Comparison of ENCODE assay signal across 39 mouse cellular contexts in the genomic region with DNA sequence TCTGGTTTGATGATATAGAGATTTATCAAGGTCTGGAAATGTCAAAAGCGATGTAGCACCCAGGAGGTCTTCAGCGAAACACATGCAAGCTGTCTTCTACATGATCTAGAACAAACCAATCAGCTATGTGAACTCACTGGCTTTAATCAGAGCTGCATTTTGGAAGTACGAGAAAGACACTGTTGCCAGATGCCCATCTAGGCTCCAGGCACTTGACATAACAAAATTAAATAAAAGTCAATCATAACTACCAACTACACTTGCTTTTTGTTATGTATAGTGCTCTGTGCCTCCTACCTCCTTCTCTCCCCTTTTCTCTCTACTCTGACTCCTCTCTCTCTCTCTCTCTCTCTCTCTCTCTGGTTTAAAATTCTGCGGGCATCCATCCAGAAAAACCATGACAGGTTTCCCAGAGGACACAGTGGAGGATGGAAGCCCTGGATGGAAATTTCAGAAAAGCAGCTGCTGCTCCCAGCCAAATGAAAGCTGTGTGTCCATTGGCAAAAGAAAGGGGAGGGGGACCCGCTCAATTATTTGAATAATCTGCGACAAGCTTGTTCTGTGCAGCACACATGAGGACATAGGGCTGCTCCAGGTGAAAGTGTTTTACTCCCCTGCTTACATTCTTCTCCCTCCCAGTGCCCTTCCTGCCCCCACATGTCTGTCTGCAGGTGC. TPM values are rescaled to one million over a fixed set of nuclear protein-coding genes. Genes with fewer than 3 reads are reported as not detected.
DNase-seq lines count a peak whose midpoint lies in the region; ATAC-seq and TF ChIP-seq lines count a peak whose summit lies in the region.
"Had no signal": no experiment of that assay in that cellular context is flagged by ENCODE, and none has a peak within 500 bp of the region (broad histone marks: within the 10 kb centered on the region; RNA-seq: fewer than 3 reads in every experiment).

No protein-coding gene starts in this region.

- H3K4me2 ChIP-seq in forebrain, embryonic 12.5 days = peak overlapping the region; percentile 74
- no peak overlapping the region for H3K4me2 ChIP-seq in forebrain, postnatal 0 days (ENCODE audit: low read depth)
- H3K4me2 ChIP-seq in midbrain, embryonic 14.5 days (ENCODE audit: low read length) = no peak overlapping the region
- no peak overlapping the region for H3K4me2 ChIP-seq in midbrain, embryonic 15.5 days
- peak overlapping the region; percentile 77; the same call in 1 of the 2 replicates for H3K4me2 ChIP-seq in forebrain, embryonic 13.5 days
- H3K4me2 ChIP-seq: heart, embryonic 13.5 days; limb, embryonic 15.5 days; midbrain, embryonic 12.5 days; neural tube, embryonic 12.5 days had no signal

- no peak overlapping the region for H3K9ac ChIP-seq in forebrain, embryonic 12.5 days
- H3K9ac ChIP-seq in forebrain, postnatal 0 days = no peak overlapping the region
- no peak overlapping the region for H3K9ac ChIP-seq in midbrain, embryonic 14.5 days (replicated peaks; ENCODE audit: low read length)
- H3K9ac ChIP-seq in midbrain, embryonic 15.5 days = no peak overlapping the region
- no peak overlapping the region for H3K9ac ChIP-seq in forebrain, embryonic 13.5 days
- H3K9ac ChIP-seq: heart, embryonic 13.5 days; limb, embryonic 15.5 days; liver, embryonic 14.5 days; midbrain, embryonic 12.5 days; neural tube, embryonic 12.5 days had no signal

- H3K4me3 ChIP-seq in forebrain, embryonic 12.5 days (replicated peaks) = no peak overlapping the region
- no peak overlapping the region for H3K4me3 ChIP-seq in forebrain, postnatal 0 days (ENCODE audit: low read depth, low read length)
- H3K4me3 ChIP-seq in midbrain, embryonic 14.5 days (replicated peaks; ENCODE audit: low read depth, low read length) = no peak overlapping the region
- H3K4me3 ChIP-seq in midbrain, embryonic 15.5 days = no peak overlapping the region
- H3K4me3 ChIP-seq in forebrain, embryonic 13.5 days = no peak overlapping the region
- H3K4me3 ChIP-seq: erythroblast, embryonic 14.5 days; gastrocnemius, adult 2 months; heart, embryonic 13.5 days; limb, embryonic 10.5 days; limb, embryonic 15.5 days; midbrain, embryonic 12.5 days; myocyte; neural tube, embryonic 12.5 days had no signal

- H3K27me3 ChIP-seq in forebrain, embryonic 12.5 days = peaks cover 91% of the 10 kb centered on the region
- peaks cover 41% of the 10 kb centered on the region for H3K27me3 ChIP-seq in forebrain, postnatal 0 days (ENCODE audit: insufficient read depth, low read length)
- H3K27me3 ChIP-seq in midbrain, embryonic 14.5 days (ENCODE audit: control insufficient read depth, insufficient read depth, low read length) = peaks cover 88% of the 10 kb centered on the region
- H3K27me3 ChIP-seq in midbrain, embryonic 15.5 days (replicated peaks) = peaks cover 82% of the 10 kb centered on the region
- peaks cover 89% of the 10 kb centered on the region for H3K27me3 ChIP-seq in forebrain, embryonic 13.5 days

- no peaks in the 10 kb centered on the region for H3K9me3 ChIP-seq in forebrain, embryonic 12.5 days
- no peaks in the 10 kb centered on the region for H3K9me3 ChIP-seq in forebrain, postnatal 0 days (ENCODE audit: low read length)
- H3K9me3 ChIP-seq in midbrain, embryonic 14.5 days (ENCODE audit: control insufficient read depth, low read length) = no peaks in the 10 kb centered on the region
- no peaks in the 10 kb centered on the region for H3K9me3 ChIP-seq in midbrain, embryonic 15.5 days
- no peaks in the 10 kb centered on the region for H3K9me3 ChIP-seq in forebrain, embryonic 13.5 days (replicated peaks)
- H3K9me3 ChIP-seq: heart, embryonic 13.5 days; limb, embryonic 10.5 days; limb, embryonic 15.5 days; midbrain, embryonic 12.5 days; neural tube, embryonic 12.5 days had no signal

- 7% methylated on average over 6 of the region's 6 CpGs for WGBS in forebrain, embryonic 12.5 days
- 16% methylated on average over 6 of the region's 6 CpGs for WGBS in forebrain, postnatal 0 days
- WGBS in midbrain, embryonic 14.5 days = 6% methylated on average over 6 of the region's 6 CpGs
- WGBS in midbrain, embryonic 15.5 days = 5% methylated on average over 6 of the region's 6 CpGs
- 9% methylated on average over 6 of the region's 6 CpGs for WGBS in forebrain, embryonic 13.5 days

- H3K27ac ChIP-seq in forebrain, embryonic 12.5 days = peak overlapping the region; percentile 15; the same call in 1 of the 2 replicates
- H3K27ac ChIP-seq in forebrain, postnatal 0 days (ENCODE audit: low read depth, low read length) = no peak overlapping the region
- no peak overlapping the region for H3K27ac ChIP-seq in midbrain, embryonic 14.5 days (replicated peaks; ENCODE audit: low read depth, low read length)
- no peak overlapping the region for H3K27ac ChIP-seq in midbrain, embryonic 15.5 days
- H3K27ac ChIP-seq in forebrain, embryonic 13.5 days = 0 out of 2 replicates have a peak overlapping the region, but pooled peaks have one; percentile 42
- H3K27ac ChIP-seq: gastrocnemius, adult 2 months; heart, embryonic 13.5 days; kidney, postnatal 0 days; limb, embryonic 10.5 days; limb, embryonic 15.5 days; liver, embryonic 14.5 days; midbrain, embryonic 12.5 days; neural tube, embryonic 12.5 days had no signal

- no peak for DNase-seq in forebrain, postnatal 0 days
- peak; percentile 61 for DNase-seq in midbrain, embryonic 14.5 days
- DNase-seq in layer of hippocampus, adult 9-11 months = no peak
- DNase-seq in left cerebral cortex, adult 11 months (ENCODE audit: low spot score) = no peak
- DNase-seq: adrenal gland, adult 2 months; cerebellum, adult 8-10 months; cerebellum, postnatal 25 days; gastrocnemius, adult 2 months; gastrocnemius, postnatal 36 days; heart, adult 18-20 months; heart, postnatal 10 days; kidney, adult 8-10 months; kidney, postnatal 4 days; layer of hippocampus, postnatal 36 days; lung, adult 2 months; lung, postnatal 14 days; thymus, adult 2 months; thymus, postnatal 36 days had no signal

- no peaks in the 10 kb centered on the region for H3K36me3 ChIP-seq in forebrain, embryonic 12.5 days (replicated peaks)
- H3K36me3 ChIP-seq in forebrain, postnatal 0 days (ENCODE audit: insufficient read depth) = no peaks in the 10 kb centered on the region
- no peaks in the 10 kb centered on the region for H3K36me3 ChIP-seq in midbrain, embryonic 14.5 days (ENCODE audit: control insufficient read depth, insufficient read depth, low read length)
- H3K36me3 ChIP-seq in midbrain, embryonic 15.5 days (replicated peaks) = no peaks in the 10 kb centered on the region
- no peaks in the 10 kb centered on the region for H3K36me3 ChIP-seq in forebrain, embryonic 13.5 days (ENCODE audit: poor library complexity, severe bottlenecking)
- H3K36me3 ChIP-seq: heart, embryonic 13.5 days; limb, embryonic 10.5 days; limb, embryonic 15.5 days; midbrain, embryonic 12.5 days; neural tube, embryonic 12.5 days had no signal

- ATAC-seq in forebrain, embryonic 12.5 days (ENCODE audit: low FRiP score) = no peak
- no peak for ATAC-seq in forebrain, postnatal 0 days
- ATAC-seq in midbrain, embryonic 14.5 days (ENCODE audit: low FRiP score, low TSS enrichment) = no peak
- ATAC-seq in midbrain, embryonic 15.5 days (replicated peaks) = no peak
- ATAC-seq in forebrain, embryonic 13.5 days = no peak
- ATAC-seq: activated CD4-positive, CD25-positive, alpha-beta regulatory T cell, adult 4 months; CD4-positive, CD25-positive, alpha-beta regulatory T cell, adult 4 months; intestine, embryonic 16.5 days had no signal

- TF ChIP-seq CTCF in forebrain, postnatal 0 days (IDR thresholded peaks at IDR 0.05; ENCODE audit: low read depth) = no peak

- H3K4me1 ChIP-seq in forebrain, embryonic 12.5 days = peaks cover 46% of the 10 kb centered on the region
- H3K4me1 ChIP-seq in forebrain, postnatal 0 days (ENCODE audit: insufficient read depth) = no peaks in the 10 kb centered on the region
- no peaks in the 10 kb centered on the region for H3K4me1 ChIP-seq in midbrain, embryonic 14.5 days (ENCODE audit: control insufficient read depth, insufficient read depth, low read length)
- peaks cover 14% of the 10 kb centered on the region for H3K4me1 ChIP-seq in midbrain, embryonic 15.5 days
- H3K4me1 ChIP-seq in forebrain, embryonic 13.5 days = peaks cover 41% of the 10 kb centered on the region

RNA-seq across cellular contexts. Expression of gene Vax1, which starts 3.6 kb away (rescaled TPM):
- 4.2 and 6.8 TPM in 2 replicates for polyA plus RNA-seq in forebrain, embryonic 12.5 days (2016; fragmentation: Nextera tagmentation; extraction: Ambion mirVana)
- total RNA-seq in forebrain, postnatal 0 days (2014; rRNA removed) = 4.2 and 7.2 TPM in 2 replicates
- 1.8 and 3.2 TPM in 2 replicates for polyA plus RNA-seq in forebrain, postnatal 0 days (2015; fragmentation: Nextera tagmentation; extraction: Ambion mirVana)
- not detected in 2 replicates for polyA plus RNA-seq in midbrain, embryonic 14.5 days (2014; fragmentation: Nextera tagmentation; extraction: Ambion mirVana)
- polyA plus RNA-seq in midbrain, embryonic 15.5 days (2015; fragmentation: Nextera tagmentation; extraction: Ambion mirVana) = 0.92 and 1.0 TPM in 2 replicates
- polyA plus RNA-seq in forebrain, embryonic 13.5 days (2015; fragmentation: Nextera tagmentation; extraction: Ambion mirVana) = 0.90 and 1.0 TPM in 2 replicates
- total RNA-seq: adrenal gland, adult 2 months; adrenal gland, postnatal 4 days; gastrocnemius, adult 2 months; gastrocnemius, postnatal 36 days; heart, adult 18-20 months; heart, postnatal 10 days; hematopoietic stem cell, adult 5-6 weeks; megakaryocyte progenitor cell, adult 5-6 weeks had no signal
- polyA plus RNA-seq: activated CD4-positive, CD25-positive, alpha-beta regulatory T cell, adult 4 months; adrenal gland, adult 2 months; CD4-positive, CD25-positive, alpha-beta regulatory T cell, adult 4 months; embryonic facial prominence, embryonic 14.5 days; erythroblast, embryonic 14.5 days; heart, embryonic 13.5 days; intestine, embryonic 16.5 days; kidney, postnatal 0 days; limb, embryonic 10.5 days; limb, embryonic 15.5 days; liver, embryonic 14.5 days; lung, adult 2 months; myocyte; neural tube, embryonic 12.5 days; thymus, adult 2 months had no signal

RNA-seq across cellular contexts. Expression of gene Kcnk18, which starts 45.5 kb away (rescaled TPM):
- polyA plus RNA-seq in forebrain, embryonic 12.5 days (2016; fragmentation: Nextera tagmentation; extraction: Ambion mirVana) = not detected in 2 replicates
- total RNA-seq in forebrain, postnatal 0 days (2014; rRNA removed) = 0.08 TPM in 1 of 2 replicates, not detected in the other
- 0.08 TPM in 1 of 2 replicates, not detected in the other for polyA plus RNA-seq in forebrain, postnatal 0 days (2015; fragmentation: Nextera tagmentation; extraction: Ambion mirVana)
- not detected in 2 replicates for polyA plus RNA-seq in midbrain, embryonic 14.5 days (2014; fragmentation: Nextera tagmentation; extraction: Ambion mirVana)
- not detected in 2 replicates for polyA plus RNA-seq in midbrain, embryonic 15.5 days (2015; fragmentation: Nextera tagmentation; extraction: Ambion mirVana)
- polyA plus RNA-seq in forebrain, embryonic 13.5 days (2015; fragmentation: Nextera tagmentation; extraction: Ambion mirVana) = not detected in 2 replicates
- total RNA-seq: adrenal gland, adult 2 months; adrenal gland, postnatal 4 days; gastrocnemius, adult 2 months; gastrocnemius, postnatal 36 days; heart, adult 18-20 months; heart, postnatal 10 days; hematopoietic stem cell, adult 5-6 weeks; layer of hippocampus, adult 8-10 months; layer of hippocampus, postnatal 36 days; left cerebral cortex, postnatal 10 days; megakaryocyte progenitor cell, adult 5-6 weeks had no signal
- polyA plus RNA-seq: activated CD4-positive, CD25-positive, alpha-beta regulatory T cell, adult 4 months; adrenal gland, adult 2 months; CD4-positive, CD25-positive, alpha-beta regulatory T cell, adult 4 months; erythroblast, embryonic 14.5 days; heart, embryonic 13.5 days; intestine, embryonic 16.5 days; kidney, postnatal 0 days; limb, embryonic 10.5 days; limb, embryonic 15.5 days; liver, embryonic 14.5 days; lung, adult 2 months; midbrain, embryonic 12.5 days; myocyte; neural tube, embryonic 12.5 days; thymus, adult 2 months had no signal

Comparison
In these comparisons a context has a peak if more than half of its experiments do, and no peak if none do; other contexts are left out.
1. H3K27ac ChIP-seq: peak in forebrain, embryonic 12.5 days (single experiment) and forebrain, embryonic 13.5 days (single experiment); none in forebrain, postnatal 0 days (single experiment), midbrain, embryonic 14.5 days (single experiment) and midbrain, embryonic 15.5 days (single experiment).
2. H3K4me2 ChIP-seq: peak in forebrain, embryonic 12.5 days (single experiment) and forebrain, embryonic 13.5 days (single experiment); none in forebrain, postnatal 0 days (single experiment), midbrain, embryonic 14.5 days (single experiment) and midbrain, embryonic 15.5 days (single experiment).